Mouse (Mus musculus): ENCODE measurements around the gene Pmis2. TPM values are rescaled to one million over a fixed set of nuclear protein-coding genes. Genes with fewer than 3 reads are reported as not detected.

Pmis2 gene
- total and polyA plus RNA-seq, 2 experiments from 2014 or later: not detected

- peaks cover 53% of the 10 kb centered on the region for H3K27me3 ChIP-seq (ENCODE audit: control insufficient read depth, insufficient read depth, low read length)
- H3K4me1 ChIP-seq (ENCODE audit: control insufficient read depth, insufficient read depth): no peaks in the 10 kb centered on the region
- H3K9me3 ChIP-seq (replicated peaks; ENCODE audit: control insufficient read depth, low read length): no peaks in the 10 kb centered on the region
- no peak overlapping the region for H3K27ac ChIP-seq (ENCODE audit: low read depth)
- H3K36me3 ChIP-seq (replicated peaks; ENCODE audit: control insufficient read depth, insufficient read depth, low read length): no peaks in the 10 kb centered on the region
- DNase-seq (ENCODE audit: low spot score): no peak
- no peak overlapping the region for H3K9ac ChIP-seq (replicated peaks; ENCODE audit: low read depth, low read length)
- H3K4me2 ChIP-seq (ENCODE audit: low read depth, low read length): no peak overlapping the region
- ATAC-seq (ENCODE audit: insufficient read depth, low read depth): no peak
- no peak for TF ChIP-seq EP300 (IDR thresholded peaks at IDR 0.05; ENCODE audit: low read depth)
- no peak for TF ChIP-seq CTCF (IDR thresholded peaks at IDR 0.05; ENCODE audit: low read depth)
- no peak overlapping the region for H3K4me3 ChIP-seq (ENCODE audit: low read depth, low read length)
- 8% methylated on average over 27 of the region's 27 CpGs for WGBS
These were observed 37.5 kb downstream of the Pmis2 start for GRCm38 (mm10) chr7:30633762-30634412.

GRCm38 (mm10) chr7:30629013-30629412, 42.4 kb downstream of the Pmis2 start:
- peaks cover 25% of the 10 kb centered on the region for H3K27me3 ChIP-seq (ENCODE audit: control insufficient read depth, insufficient read depth, low read length)
- peaks cover 10% of the 10 kb centered on the region; the same call in 1 of the 2 replicates for H3K4me1 ChIP-seq (ENCODE audit: control insufficient read depth, insufficient read depth)
- H3K36me3 ChIP-seq (replicated peaks; ENCODE audit: control insufficient read depth, insufficient read depth, low read length): peaks cover 5% of the 10 kb centered on the region; the same call in 1 of the 2 replicates
- ATAC-seq (ENCODE audit: insufficient read depth, low read depth) (no peak), DNase-seq (ENCODE audit: low spot score) (no peak)
- H3K9me3 ChIP-seq (replicated peaks; ENCODE audit: control insufficient read depth, low read length): no peaks in the 10 kb centered on the region
- no peak for TF ChIP-seq CTCF (IDR thresholded peaks at IDR 0.05; ENCODE audit: low read depth)
- no peak for TF ChIP-seq EP300 (IDR thresholded peaks at IDR 0.05; ENCODE audit: low read depth)
- no peak overlapping the region for H3K9ac ChIP-seq (replicated peaks; ENCODE audit: low read depth, low read length)
- no peak overlapping the region for H3K4me3 ChIP-seq (ENCODE audit: low read depth, low read length)
- H3K4me2 ChIP-seq (ENCODE audit: low read depth, low read length): no peak overlapping the region
- no peak overlapping the region for H3K27ac ChIP-seq (ENCODE audit: low read depth)

GRCm38 (mm10) chr7:30626647-30627046, 44.8 kb downstream of the Pmis2 start:
- Histone ChIP-seq H3K27me3 (ENCODE audit: control insufficient read depth, insufficient read depth, low read length) (0 out of 2 replicates have a peak, but pooled peaks cover 3% of the 10 kb centered on the region), H3K4me2 (ENCODE audit: low read depth, low read length) (no peak overlapping the region), H3K4me1 (ENCODE audit: control insufficient read depth, insufficient read depth) (peaks cover 10% of the 10 kb centered on the region; the same call in 1 of the 2 replicates), H3K36me3 (replicated peaks; ENCODE audit: control insufficient read depth, insufficient read depth, low read length) (peaks cover 29% of the 10 kb centered on the region), H3K4me3 (ENCODE audit: low read depth, low read length) (no peak overlapping the region), H3K27ac (ENCODE audit: low read depth) (no peak overlapping the region), H3K9ac (replicated peaks; ENCODE audit: low read depth, low read length) (no peak overlapping the region), H3K9me3 (replicated peaks; ENCODE audit: control insufficient read depth, low read length) (no peaks in the 10 kb centered on the region)
- WGBS: 84% methylated on average over 5 of the region's 5 CpGs
- TF ChIP-seq EP300 (IDR thresholded peaks at IDR 0.05; ENCODE audit: low read depth): no peak
- no peak for TF ChIP-seq CTCF (IDR thresholded peaks at IDR 0.05; ENCODE audit: low read depth)
- ATAC-seq (ENCODE audit: insufficient read depth, low read depth): no peak
- no peak for DNase-seq (ENCODE audit: low spot score)

DNA sequence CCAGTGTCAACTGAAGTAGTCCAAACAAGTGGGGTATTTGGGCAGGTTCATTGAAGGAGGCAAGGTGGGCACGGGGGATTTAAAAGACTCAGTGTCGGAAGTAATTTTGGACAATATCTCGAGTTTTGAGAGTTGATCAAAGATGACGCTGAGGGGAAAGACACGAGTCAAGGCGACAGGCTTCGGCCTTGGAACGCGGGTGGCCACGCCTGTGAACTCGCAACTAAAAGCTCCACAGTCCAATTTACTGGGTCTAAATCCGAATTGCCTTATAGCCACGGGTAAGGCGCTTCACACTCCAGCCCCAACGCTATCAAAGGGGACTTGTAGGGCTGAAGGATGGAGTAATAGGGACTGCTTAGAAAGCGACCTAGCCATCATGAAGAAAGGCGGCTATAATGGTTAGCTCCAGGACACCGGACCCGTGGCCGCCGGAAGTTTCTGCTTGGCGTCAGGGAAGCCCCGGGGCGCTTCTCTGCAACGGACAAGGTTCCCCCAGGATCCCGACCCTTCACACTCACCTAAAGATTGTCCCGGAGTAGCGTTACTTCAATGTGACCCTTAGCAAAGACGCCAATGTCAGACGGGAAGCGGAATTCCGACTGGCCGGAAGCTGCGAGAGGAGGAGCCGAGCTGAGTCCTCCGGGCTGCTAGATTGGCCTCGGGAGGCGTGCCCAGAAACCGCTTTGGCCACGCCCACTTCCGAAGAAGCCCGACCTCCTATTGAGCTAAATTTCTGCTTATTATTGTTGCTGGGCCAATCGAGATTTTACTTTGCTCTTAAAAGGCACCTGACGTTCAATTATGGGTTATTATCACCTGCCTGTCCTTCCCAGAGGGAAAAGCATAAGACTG, 45.6 kb downstream of the Pmis2 start, which contains the start of gene Cox6b1:
TSS of gene Cox6b1 (minus strand) at position 622 of the 855 bp plus-strand sequence.
- Histone ChIP-seq H3K4me2 (ENCODE audit: low read depth, low read length) (peak within 1 kb of the TSS; percentile 90), H3K4me3 (ENCODE audit: low read depth, low read length) (peak within 1 kb of the TSS; percentile 83), H3K27ac (ENCODE audit: low read depth) (peak within 1 kb of the TSS; percentile 87), H3K4me1 (ENCODE audit: control insufficient read depth, insufficient read depth) (peaks cover 10% of the 10 kb centered on the region; the same call in 1 of the 2 replicates), H3K9me3 (replicated peaks; ENCODE audit: control insufficient read depth, low read length) (no peaks in the 10 kb centered on the region), H3K9ac (replicated peaks; ENCODE audit: low read depth, low read length) (peak within 1 kb of the TSS; percentile 92), H3K36me3 (replicated peaks; ENCODE audit: control insufficient read depth, insufficient read depth, low read length) (peaks cover 35% of the 10 kb centered on the region), H3K27me3 (ENCODE audit: control insufficient read depth, insufficient read depth, low read length) (no peaks in the 10 kb centered on the region)
- DNase-seq (ENCODE audit: low spot score): peak; percentile 94
- WGBS: 1% methylated on average over 44 of the region's 44 CpGs
- TF ChIP-seq CTCF (IDR thresholded peaks at IDR 0.05; ENCODE audit: low read depth) (no peak), EP300 (IDR thresholded peaks at IDR 0.05; ENCODE audit: low read depth) (no peak)
- peak; percentile 94 for ATAC-seq (ENCODE audit: insufficient read depth, low read depth)

Other genes starting within 250 kb of the Pmis2 start
Only the 30 nearest of the 32 such genes appear.
- gene Aplp1, start 226.1 kb downstream of the Pmis2 start, total RNA-seq (2014; rRNA removed; ENCODE audit: low replicate concordance): 3.6 and 11.4 TPM in 2 replicates
- gene Aplp1, start 226.1 kb downstream of the Pmis2 start, polyA plus RNA-seq (2015; fragmentation: Nextera tagmentation; extraction: Ambion mirVana): 4.2 and 5.2 TPM in 2 replicates
- not detected in 2 replicates for gene Kirrel2, start 213.9 kb downstream of the Pmis2 start, total RNA-seq (2014; rRNA removed; ENCODE audit: low replicate concordance)
- gene Kirrel2, start 213.9 kb downstream of the Pmis2 start, polyA plus RNA-seq (2015; fragmentation: Nextera tagmentation; extraction: Ambion mirVana): 0.15 TPM in 1 of 2 replicates, not detected in the other
- gene Nphs1, start 213.3 kb downstream of the Pmis2 start, total RNA-seq (2014; rRNA removed; ENCODE audit: low replicate concordance): not detected in 2 replicates
- 0.05 TPM in 1 of 2 replicates, not detected in the other for gene Nphs1, start 213.3 kb downstream of the Pmis2 start, polyA plus RNA-seq (2015; fragmentation: Nextera tagmentation; extraction: Ambion mirVana)
- not detected in 2 replicates for gene Prodh2, start 178.0 kb downstream of the Pmis2 start, total RNA-seq (2014; rRNA removed; ENCODE audit: low replicate concordance)
- gene Prodh2, start 178.0 kb downstream of the Pmis2 start, polyA plus RNA-seq (2015; fragmentation: Nextera tagmentation; extraction: Ambion mirVana): not detected in 2 replicates
- 0.31 and 4.3 TPM in 2 replicates for gene Arhgap33, start 136.5 kb downstream of the Pmis2 start, total RNA-seq (2014; rRNA removed; ENCODE audit: low replicate concordance)
- gene Arhgap33, start 136.5 kb downstream of the Pmis2 start, polyA plus RNA-seq (2015; fragmentation: Nextera tagmentation; extraction: Ambion mirVana): 0.80 and 1.0 TPM in 2 replicates
- 72.0 and 93.3 TPM in 2 replicates for gene Hspb6, start 119.4 kb downstream of the Pmis2 start, total RNA-seq (2014; rRNA removed; ENCODE audit: low replicate concordance)
- gene Hspb6, start 119.4 kb downstream of the Pmis2 start, polyA plus RNA-seq (2015; fragmentation: Nextera tagmentation; extraction: Ambion mirVana): 339 and 340 TPM in 2 replicates
- 6.5 and 7.1 TPM in 2 replicates for gene Proser3, start 119.3 kb downstream of the Pmis2 start, total RNA-seq (2014; rRNA removed; ENCODE audit: low replicate concordance)
- 2.5 and 3.2 TPM in 2 replicates for gene Proser3, start 119.3 kb downstream of the Pmis2 start, polyA plus RNA-seq (2015; fragmentation: Nextera tagmentation; extraction: Ambion mirVana)
- 11.9 and 19.7 TPM in 2 replicates for gene Lin37, start 111.8 kb downstream of the Pmis2 start, total RNA-seq (2014; rRNA removed; ENCODE audit: low replicate concordance)
- gene Lin37, start 111.8 kb downstream of the Pmis2 start, polyA plus RNA-seq (2015; fragmentation: Nextera tagmentation; extraction: Ambion mirVana): 26.2 and 27.1 TPM in 2 replicates
- 36.9 and 41.9 TPM in 2 replicates for gene U2af1l4, start 108.3 kb downstream of the Pmis2 start, total RNA-seq (2014; rRNA removed; ENCODE audit: low replicate concordance)
- gene U2af1l4, start 108.3 kb downstream of the Pmis2 start, polyA plus RNA-seq (2015; fragmentation: Nextera tagmentation; extraction: Ambion mirVana): 120 and 123 TPM in 2 replicates
- 0.08 and 0.61 TPM in 2 replicates for gene Gm49396, start 108.3 kb downstream of the Pmis2 start, total RNA-seq (2014; rRNA removed; ENCODE audit: low replicate concordance)
- gene Gm49396, start 108.3 kb downstream of the Pmis2 start, polyA plus RNA-seq (2015; fragmentation: Nextera tagmentation; extraction: Ambion mirVana): 3.0 and 3.4 TPM in 2 replicates
- gene Psenen, start 108.0 kb downstream of the Pmis2 start, total RNA-seq (2014; rRNA removed; ENCODE audit: low replicate concordance): 106 and 130 TPM in 2 replicates
- 130 and 133 TPM in 2 replicates for gene Psenen, start 108.0 kb downstream of the Pmis2 start, polyA plus RNA-seq (2015; fragmentation: Nextera tagmentation; extraction: Ambion mirVana)
- gene Igflr1, start 106.2 kb downstream of the Pmis2 start, total RNA-seq (2014; rRNA removed; ENCODE audit: low replicate concordance): 0.54 and 3.3 TPM in 2 replicates
- 0.94 and 1.9 TPM in 2 replicates for gene Igflr1, start 106.2 kb downstream of the Pmis2 start, polyA plus RNA-seq (2015; fragmentation: Nextera tagmentation; extraction: Ambion mirVana)
- 12.1 and 13.4 TPM in 2 replicates for gene Kmt2b, start 82.9 kb downstream of the Pmis2 start, total RNA-seq (2014; rRNA removed; ENCODE audit: low replicate concordance)
- gene Kmt2b, start 82.9 kb downstream of the Pmis2 start, polyA plus RNA-seq (2015; fragmentation: Nextera tagmentation; extraction: Ambion mirVana): 2.9 and 3.2 TPM in 2 replicates
- gene Zbtb32, start 72.7 kb downstream of the Pmis2 start, total RNA-seq (2014; rRNA removed; ENCODE audit: low replicate concordance): not detected in 2 replicates
- gene Zbtb32, start 72.7 kb downstream of the Pmis2 start, polyA plus RNA-seq (2015; fragmentation: Nextera tagmentation; extraction: Ambion mirVana): 0.11 and 0.27 TPM in 2 replicates
- 1.1 and 73.4 TPM in 2 replicates for gene Upk1a, start 58.8 kb downstream of the Pmis2 start, total RNA-seq (2014; rRNA removed; ENCODE audit: low replicate concordance)
- gene Upk1a, start 58.8 kb downstream of the Pmis2 start, polyA plus RNA-seq (2015; fragmentation: Nextera tagmentation; extraction: Ambion mirVana): 0.56 and 0.60 TPM in 2 replicates
- gene Cox6b1, start 45.5 kb downstream of the Pmis2 start, total RNA-seq (2014; rRNA removed; ENCODE audit: low replicate concordance): 1,408 and 1,527 TPM in 2 replicates
- 4,395 and 4,405 TPM in 2 replicates for gene Cox6b1, start 45.5 kb downstream of the Pmis2 start, polyA plus RNA-seq (2015; fragmentation: Nextera tagmentation; extraction: Ambion mirVana)
- gene Etv2, start 35.8 kb downstream of the Pmis2 start, total RNA-seq (2014; rRNA removed; ENCODE audit: low replicate concordance): not detected in 2 replicates
- not detected in 2 replicates for gene Etv2, start 35.8 kb downstream of the Pmis2 start, polyA plus RNA-seq (2015; fragmentation: Nextera tagmentation; extraction: Ambion mirVana)
- gene Rbm42, start 21.3 kb downstream of the Pmis2 start, total RNA-seq (2014; rRNA removed; ENCODE audit: low replicate concordance): 93.4 and 114 TPM in 2 replicates
- 71.3 and 71.6 TPM in 2 replicates for gene Rbm42, start 21.3 kb downstream of the Pmis2 start, polyA plus RNA-seq (2015; fragmentation: Nextera tagmentation; extraction: Ambion mirVana)
- 17.5 and 19.8 TPM in 2 replicates for gene Haus5, start 6.6 kb downstream of the Pmis2 start, total RNA-seq (2014; rRNA removed; ENCODE audit: low replicate concordance)
- 9.5 and 10.5 TPM in 2 replicates for gene Haus5, start 6.6 kb downstream of the Pmis2 start, polyA plus RNA-seq (2015; fragmentation: Nextera tagmentation; extraction: Ambion mirVana)
- gene 2200002J24Rik, start 27.3 kb upstream of the Pmis2 start, total RNA-seq (2014; rRNA removed; ENCODE audit: low replicate concordance): 1.5 and 6.6 TPM in 2 replicates
- gene 2200002J24Rik, start 27.3 kb upstream of the Pmis2 start, polyA plus RNA-seq (2015; fragmentation: Nextera tagmentation; extraction: Ambion mirVana): 5.8 and 6.4 TPM in 2 replicates
- gene Atp4a, start 40.6 kb upstream of the Pmis2 start, total RNA-seq (2014; rRNA removed; ENCODE audit: low replicate concordance): not detected in 2 replicates
- 0.04 TPM in 1 of 2 replicates, not detected in the other for gene Atp4a, start 40.6 kb upstream of the Pmis2 start, polyA plus RNA-seq (2015; fragmentation: Nextera tagmentation; extraction: Ambion mirVana)
- gene Tmem147, start 57.9 kb upstream of the Pmis2 start, total RNA-seq (2014; rRNA removed; ENCODE audit: low replicate concordance): 228 and 261 TPM in 2 replicates
- 283 and 304 TPM in 2 replicates for gene Tmem147, start 57.9 kb upstream of the Pmis2 start, polyA plus RNA-seq (2015; fragmentation: Nextera tagmentation; extraction: Ambion mirVana)
- gene Gapdhs, start 72.1 kb upstream of the Pmis2 start, total RNA-seq (2014; rRNA removed; ENCODE audit: low replicate concordance): not detected in 2 replicates
- gene Gapdhs, start 72.1 kb upstream of the Pmis2 start, polyA plus RNA-seq (2015; fragmentation: Nextera tagmentation; extraction: Ambion mirVana): 0.16 TPM in 1 of 2 replicates, not detected in the other
- gene Sbsn, start 79.9 kb upstream of the Pmis2 start, total RNA-seq (2014; rRNA removed; ENCODE audit: low replicate concordance): 0.23 and 4.6 TPM in 2 replicates
- gene Sbsn, start 79.9 kb upstream of the Pmis2 start, polyA plus RNA-seq (2015; fragmentation: Nextera tagmentation; extraction: Ambion mirVana): 2.5 and 2.6 TPM in 2 replicates
- gene Dmkn, start 92.2 kb upstream of the Pmis2 start, total RNA-seq (2014; rRNA removed; ENCODE audit: low replicate concordance): 1.1 and 8.1 TPM in 2 replicates
- gene Dmkn, start 92.2 kb upstream of the Pmis2 start, polyA plus RNA-seq (2015; fragmentation: Nextera tagmentation; extraction: Ambion mirVana): 10.4 and 13.8 TPM in 2 replicates
- gene Krtdap, start 116.3 kb upstream of the Pmis2 start, total RNA-seq (2014; rRNA removed; ENCODE audit: low replicate concordance): not detected in 2 replicates
- 0.40 and 1.3 TPM in 2 replicates for gene Krtdap, start 116.3 kb upstream of the Pmis2 start, polyA plus RNA-seq (2015; fragmentation: Nextera tagmentation; extraction: Ambion mirVana)
- not detected in 2 replicates for gene Ffar2, start 152.2 kb upstream of the Pmis2 start, total RNA-seq (2014; rRNA removed; ENCODE audit: low replicate concordance)
- gene Ffar2, start 152.2 kb upstream of the Pmis2 start, polyA plus RNA-seq (2015; fragmentation: Nextera tagmentation; extraction: Ambion mirVana): 0.05 TPM in 2 replicates
- gene Ffar3, start 184.6 kb upstream of the Pmis2 start, total RNA-seq (2014; rRNA removed; ENCODE audit: low replicate concordance): not detected in 2 replicates
- not detected in 2 replicates for gene Ffar3, start 184.6 kb upstream of the Pmis2 start, polyA plus RNA-seq (2015; fragmentation: Nextera tagmentation; extraction: Ambion mirVana)
- gene Ffar1, start 190.0 kb upstream of the Pmis2 start, total RNA-seq (2014; rRNA removed; ENCODE audit: low replicate concordance): not detected in 2 replicates
- gene Ffar1, start 190.0 kb upstream of the Pmis2 start, polyA plus RNA-seq (2015; fragmentation: Nextera tagmentation; extraction: Ambion mirVana): not detected in 2 replicates
- gene Cd22, start 208.7 kb upstream of the Pmis2 start, total RNA-seq (2014; rRNA removed; ENCODE audit: low replicate concordance): not detected in 2 replicates
- 0.08 and 0.23 TPM in 2 replicates for gene Cd22, start 208.7 kb upstream of the Pmis2 start, polyA plus RNA-seq (2015; fragmentation: Nextera tagmentation; extraction: Ambion mirVana)

Data from heart, postnatal 0 days (tissue).